Mouse (Mus musculus): ENCODE data around the gene Tcaf2. TPM values are rescaled to one million over a fixed set of nuclear protein-coding genes. Genes with fewer than 3 reads are reported as not detected.

Tcaf2 gene
- 10 to 100 TPM; 11.9 to 15.5 (median 14.8) TPM for total RNA-seq (2022)

GRCm38 (mm10) chr6:42644912-42645549, at the start of gene Tcaf2:
Tcaf2 (minus strand) TSS chr6:42645254.
- DNase-seq: peak; percentile 93

- DNase-seq: peak; percentile 86
Measured at GRCm38 (mm10) chr6:42692517-42693190, 47.6 kb upstream of the Tcaf2 start.

GRCm38 (mm10) chr6:42692154-42692516, 47.1 kb upstream of the Tcaf2 start:
- DNase-seq: peak; percentile 85

- DNase-seq: no peak
Measured at GRCm38 (mm10) chr6:42689761-42690160, 44.7 kb upstream of the Tcaf2 start.

- no peak for DNase-seq
Measured at GRCm38 (mm10) chr6:42687907-42688306, 42.9 kb upstream of the Tcaf2 start.

- no peak for DNase-seq
Measured at GRCm38 (mm10) chr6:42680077-42680476, 35.0 kb upstream of the Tcaf2 start.

- no peak for DNase-seq
Measured at GRCm38 (mm10) chr6:42676011-42676410, 31.0 kb upstream of the Tcaf2 start.

GRCm38 (mm10) chr6:42671767-42672166, 26.7 kb upstream of the Tcaf2 start:
- DNase-seq: no peak

- DNase-seq: no peak
Measured at GRCm38 (mm10) chr6:42667722-42668121, 22.7 kb upstream of the Tcaf2 start.

GRCm38 (mm10) chr6:42661739-42662138, 16.7 kb upstream of the Tcaf2 start:
- DNase-seq: no peak

- DNase-seq: no peak
Measured at GRCm38 (mm10) chr6:42634393-42634792, 10.7 kb downstream of the Tcaf2 start.

GRCm38 (mm10) chr6:42631395-42631794, 13.7 kb downstream of the Tcaf2 start:
- no peak for DNase-seq

GRCm38 (mm10) chr6:42616904-42617303, 28.1 kb downstream of the Tcaf2 start:
- no peak for DNase-seq

- DNase-seq: no peak
Measured at GRCm38 (mm10) chr6:42612218-42612617, 32.8 kb downstream of the Tcaf2 start.

GRCm38 (mm10) chr6:42610954-42611522, 34.0 kb downstream of the Tcaf2 start:
- DNase-seq: no peak

- DNase-seq: no peak
Measured at GRCm38 (mm10) chr6:42597592-42597991, 47.5 kb downstream of the Tcaf2 start, which contains the start of gene Tcaf3. Tcaf3 (minus strand) TSS chr6:42597692.

GRCm38 (mm10) chr6:42593138-42593882, 51.7 kb downstream of the Tcaf2 start:
- no peak for DNase-seq

GRCm38 (mm10) chr6:42586569-42586968, 58.5 kb downstream of the Tcaf2 start:
- DNase-seq: no peak

GRCm38 (mm10) chr6:42583488-42583872, 61.6 kb downstream of the Tcaf2 start:
- DNase-seq: peak; percentile 24

- DNase-seq: no peak
Measured at GRCm38 (mm10) chr6:42582741-42583487, 62.1 kb downstream of the Tcaf2 start.

GRCm38 (mm10) chr6:42578678-42579077, 66.4 kb downstream of the Tcaf2 start:
- no peak for DNase-seq

- DNase-seq: no peak
Measured at GRCm38 (mm10) chr6:42577433-42577832, 67.6 kb downstream of the Tcaf2 start.
